ENCODE assay signal across 19 mouse cellular contexts in genomic region chr1:172418173-172418572, GRCm38 (mm10). TPM values are rescaled to one million over a fixed set of nuclear protein-coding genes. Genes with fewer than 3 reads are reported as not detected.
DNase-seq lines count a peak whose midpoint lies in the region; ATAC-seq lines count a peak whose summit lies in the region.
"Had no signal": no experiment of that assay in that cellular context is flagged by ENCODE, and none has a peak within 500 bp of the region (broad histone marks: within the 10 kb centered on the region; RNA-seq: fewer than 3 reads in every experiment).

No protein-coding gene starts in this region.

- no peak overlapping the region for H3K4me3 ChIP-seq in heart, embryonic 10.5 days
- no peak overlapping the region for H3K4me3 ChIP-seq in neural tube, embryonic 12.5 days
- H3K4me3 ChIP-seq: forebrain, embryonic 13.5 days; limb, embryonic 15.5 days; midbrain, embryonic 15.5 days had no signal

- 0 out of 2 replicates have a peak, but pooled peaks have one; percentile 17 for ATAC-seq in neural tube, embryonic 12.5 days (ENCODE audit: low FRiP score, low read depth)
- peak; percentile 79 for ATAC-seq in common myeloid progenitor, adult 5-6 weeks (replicated peaks; ENCODE audit: low read depth, poor library complexity, severe bottlenecking)
- no peak for ATAC-seq in erythroblast, adult 5-6 weeks (replicated peaks; ENCODE audit: low FRiP score, poor library complexity, severe bottlenecking)
- ATAC-seq in inflammation-experienced regulatory T-cells, adult 6 months = no peak
- ATAC-seq: activated CD4-positive, CD25-positive, alpha-beta regulatory T cell, adult 4 months; forebrain, embryonic 13.5 days; midbrain, embryonic 15.5 days had no signal

- H3K4me1 ChIP-seq in heart, embryonic 10.5 days = peaks cover 5% of the 10 kb centered on the region
- no peaks in the 10 kb centered on the region for H3K4me1 ChIP-seq in neural tube, embryonic 12.5 days
- H3K4me1 ChIP-seq: forebrain, embryonic 13.5 days had no signal

- H3K27ac ChIP-seq in heart, embryonic 10.5 days = 0 out of 2 replicates have a peak overlapping the region, but pooled peaks have one; percentile 24
- H3K27ac ChIP-seq in neural tube, embryonic 12.5 days = no peak overlapping the region
- H3K27ac ChIP-seq: forebrain, embryonic 13.5 days; limb, embryonic 15.5 days; midbrain, embryonic 15.5 days had no signal

- H3K9me3 ChIP-seq in heart, embryonic 10.5 days = no peaks in the 10 kb centered on the region
- H3K9me3 ChIP-seq in neural tube, embryonic 12.5 days = no peaks in the 10 kb centered on the region
- H3K9me3 ChIP-seq: forebrain, embryonic 13.5 days; limb, embryonic 15.5 days; midbrain, embryonic 15.5 days had no signal

- peak; percentile 72 for DNase-seq in heart, embryonic 10.5 days (ENCODE audit: low spot score)
- DNase-seq in heart, postnatal 4 days = no peak
- DNase-seq in neural tube, embryonic 10.5 days (ENCODE audit: extremely low spot score, low spot score) = no peak
- peak; percentile 62 for DNase-seq in splenic B cell, adult 2 months (ENCODE audit: low read depth, low spot score)
- DNase-seq: cerebellum, postnatal 14 days; heart, postnatal 10 days; kidney, postnatal 14 days; lung, adult 2 months; lung, postnatal 4 days; right cerebral cortex, adult 18-20 months; thymus, adult 18-20 months had no signal

- WGBS in heart, embryonic 10.5 days = 9% methylated on average over 6 of the region's 6 CpGs
- 8% methylated on average over 6 of the region's 6 CpGs for WGBS in neural tube, embryonic 12.5 days

- no peaks in the 10 kb centered on the region for H3K36me3 ChIP-seq in heart, embryonic 10.5 days
- H3K36me3 ChIP-seq in neural tube, embryonic 12.5 days = no peaks in the 10 kb centered on the region
- H3K36me3 ChIP-seq in splenic B cell, adult 2 months (ENCODE audit: control insufficient read depth, insufficient read depth, low read length, poor library complexity, severe bottlenecking) = no peaks in the 10 kb centered on the region
- H3K36me3 ChIP-seq: limb, embryonic 15.5 days; midbrain, embryonic 15.5 days had no signal

- H3K27me3 ChIP-seq in heart, embryonic 10.5 days (ENCODE audit: insufficient read depth, poor library complexity, severe bottlenecking) = no peaks in the 10 kb centered on the region
- no peaks in the 10 kb centered on the region for H3K27me3 ChIP-seq in neural tube, embryonic 12.5 days (replicated peaks)
- H3K27me3 ChIP-seq in splenic B cell, adult 2 months (ENCODE audit: control insufficient read depth, insufficient read depth, low read length, poor library complexity, severe bottlenecking) = no peaks in the 10 kb centered on the region
- H3K27me3 ChIP-seq: forebrain, embryonic 13.5 days; limb, embryonic 15.5 days; midbrain, embryonic 15.5 days had no signal

- no peak overlapping the region for H3K4me2 ChIP-seq in neural tube, embryonic 12.5 days (replicated peaks)
- H3K4me2 ChIP-seq: forebrain, embryonic 13.5 days; limb, embryonic 15.5 days; midbrain, embryonic 15.5 days had no signal

- no peak overlapping the region for H3K9ac ChIP-seq in neural tube, embryonic 12.5 days
- H3K9ac ChIP-seq: forebrain, embryonic 13.5 days; limb, embryonic 15.5 days; midbrain, embryonic 15.5 days had no signal

RNA-seq across cellular contexts. Expression of gene Pigm, which starts 41.8 kb away (rescaled TPM):
- 8.0 and 8.6 TPM in 2 replicates for polyA plus RNA-seq in heart, embryonic 10.5 days (2016; fragmentation: Nextera tagmentation; extraction: Ambion mirVana)
- total RNA-seq in heart, postnatal 4 days (2021) = 10 to 100 TPM; 10.1 to 11.4 TPM
- 8.3 and 9.4 TPM in 2 replicates for polyA plus RNA-seq in neural tube, embryonic 12.5 days (2016; fragmentation: Nextera tagmentation; extraction: Ambion mirVana)
- total RNA-seq in common myeloid progenitor, adult 5-6 weeks (2017) = 17.5 and 20.4 TPM in 2 replicates
- 5.2 and 5.6 TPM in 2 replicates for total RNA-seq in erythroblast, adult 5-6 weeks (2015; ENCODE audit: low replicate concordance)
- total RNA-seq in erythroblast, adult 5-6 weeks (2017; ENCODE audit: low replicate concordance) = 5.3 and 8.1 TPM in 2 replicates
- 1 to 10 TPM; 4.9 to 6.3 (median 5.7) TPM for polyA plus RNA-seq in inflammation-experienced regulatory T-cells, adult 6 months (2017; shearing (Covaris generic))

RNA-seq across cellular contexts. Expression of gene Slamf9, which starts 57.0 kb away (rescaled TPM):
- polyA plus RNA-seq in heart, embryonic 10.5 days (2016; fragmentation: Nextera tagmentation; extraction: Ambion mirVana) = 0.92 and 1.1 TPM in 2 replicates
- 1 to 10 TPM; 1.4 to 1.8 TPM for total RNA-seq in heart, postnatal 4 days (2021)
- 0.19 TPM in 1 of 2 replicates, not detected in the other for polyA plus RNA-seq in neural tube, embryonic 12.5 days (2016; fragmentation: Nextera tagmentation; extraction: Ambion mirVana)
- not detected in 2 replicates for total RNA-seq in common myeloid progenitor, adult 5-6 weeks (2017)
- 4.0 TPM in 1 of 2 replicates, not detected in the other for total RNA-seq in erythroblast, adult 5-6 weeks (2015; ENCODE audit: low replicate concordance)
- total RNA-seq in erythroblast, adult 5-6 weeks (2017; ENCODE audit: low replicate concordance) = 0.70 and 0.77 TPM in 2 replicates
- polyA plus RNA-seq in inflammation-experienced regulatory T-cells, adult 6 months (2017; shearing (Covaris generic)) = under 1 TPM in 2 of 3 experiments, not detected in 1; 0.36 to 0.61 TPM

Comparison
In these comparisons a context has a peak if more than half of its experiments do, and no peak if none do; other contexts are left out.
1. DNase-seq: peak in heart, embryonic 10.5 days (single experiment) and splenic B cell, adult 2 months (single experiment); none in heart, postnatal 4 days (single experiment) and neural tube, embryonic 10.5 days (single experiment).
2. ATAC-seq: peak in neural tube, embryonic 12.5 days (single experiment) and common myeloid progenitor, adult 5-6 weeks (single experiment); none in erythroblast, adult 5-6 weeks (single experiment) and inflammation-experienced regulatory T-cells, adult 6 months (single experiment).